Mouse (Mus musculus) liver, embryonic 11.5 days (tissue): Measurements from ENCODE around the gene Mctp1. TPM values are rescaled to one million over a fixed set of nuclear protein-coding genes. Genes with fewer than 3 reads are reported as not detected.

Experiments used
- ATAC-seq: fragments of 200-750 bp; cut with Nextera tagmentation; replicated peaks from 2 replicates; pipeline ENCODE4 v1.8.0; 2017; ENCODE audit warnings: moderate number of reproducible peaks, mild to moderate bottlenecking, moderate TSS enrichment, moderate library complexity; ENCODE audit not compliant: low FRiP score
- DNase-seq: peaks from one replicate; pipeline ENCODE4 v3.0.0-alpha.2; 2017; ENCODE audit warnings: low spot score
- H3K27ac ChIP-seq: fragments of 300-500 bp; sonication (generic); 2 replicates; pipeline ENCODE4 v1.5.1; 2014; ENCODE audit warnings: mild to moderate bottlenecking, low read depth, low read length, control low read depth
- H3K27me3 ChIP-seq: fragments of 300-500 bp; sonication (generic); replicated peaks from 2 replicates; pipeline ENCODE4 v1.6.1; 2014; ENCODE audit warnings: low read length, mixed read lengths; ENCODE audit not compliant: control insufficient read depth, insufficient read depth
- H3K36me3 ChIP-seq: fragments of 300-500 bp; sonication (generic); 2 replicates; pipeline ENCODE4 v1.6.1; 2014; ENCODE audit warnings: mild to moderate bottlenecking, low read length, moderate library complexity, mixed read lengths; ENCODE audit not compliant: control insufficient read depth, insufficient read depth
- H3K4me1 ChIP-seq: fragments of 300-500 bp; sonication (generic); replicated peaks from 2 replicates; pipeline ENCODE4 v1.6.1; 2014; ENCODE audit warnings: low read length, mixed read lengths; ENCODE audit not compliant: control insufficient read depth, insufficient read depth
- H3K4me2 ChIP-seq: fragments of 300-500 bp; sonication (generic); 2 replicates; pipeline ENCODE4 v1.6.1; 2014; ENCODE audit warnings: mild to moderate bottlenecking, control low read depth, moderate library complexity
- H3K4me3 ChIP-seq: fragments of 300-500 bp; sonication (generic); 2 replicates; pipeline ENCODE4 v1.5.1; 2014; ENCODE audit warnings: low read depth, low read length, control low read depth
- H3K9ac ChIP-seq: fragments of 300-500 bp; sonication (generic); 2 replicates; pipeline ENCODE4 v1.6.1; 2014; ENCODE audit warnings: low read depth, low read length, control low read depth
- H3K9me3 ChIP-seq: fragments of 300-500 bp; sonication (generic); 2 replicates; pipeline ENCODE4 v1.6.1; 2016; ENCODE audit warnings: low read length, inconsistent platforms, mixed read lengths; ENCODE audit not compliant: control insufficient read depth
- WGBS: fragments of 180-500 bp; shearing (Covaris S2); extraction: QIAGEN DNeasy Blood & Tissue Kit; methylation state at CpG from one replicate; pipeline ENCODE4 v1.1.7; 2014; 5-methylcytosine and 5-hydroxymethylcytosine counted together
- polyA plus RNA-seq: library from polyadenylated mRNA; unstranded; fragments of >200 nt; fragmentation: Nextera tagmentation; extraction: Ambion mirVana; gene quantifications from 2 replicates; pipeline ENCODE4 v1.2.1, GENCODE M21; 2014

Mctp1 gene
- polyA plus RNA-seq, 1 experiment from 2014 or later = 0.89 TPM

DNA sequence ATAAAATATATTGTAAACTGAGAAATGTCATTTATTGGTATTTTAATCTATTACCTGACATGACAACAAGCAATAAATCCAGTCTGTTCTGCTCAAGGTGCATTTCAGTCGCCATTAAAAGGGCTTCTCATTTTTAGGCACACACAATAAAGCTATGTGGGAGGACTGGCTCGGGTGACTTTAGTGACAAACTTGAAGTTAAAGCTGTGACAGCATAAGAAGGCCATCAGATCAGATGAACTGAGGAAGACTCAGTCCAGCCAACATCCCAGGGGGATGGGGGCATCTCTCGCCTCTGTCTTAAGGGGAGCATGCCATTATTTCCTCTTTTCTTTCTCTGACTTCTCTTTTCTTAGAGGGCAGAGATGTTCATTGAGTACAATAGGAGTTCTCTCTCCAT is 453.7 kb downstream of the Mctp1 start:
- ATAC-seq = no peak

DNA sequence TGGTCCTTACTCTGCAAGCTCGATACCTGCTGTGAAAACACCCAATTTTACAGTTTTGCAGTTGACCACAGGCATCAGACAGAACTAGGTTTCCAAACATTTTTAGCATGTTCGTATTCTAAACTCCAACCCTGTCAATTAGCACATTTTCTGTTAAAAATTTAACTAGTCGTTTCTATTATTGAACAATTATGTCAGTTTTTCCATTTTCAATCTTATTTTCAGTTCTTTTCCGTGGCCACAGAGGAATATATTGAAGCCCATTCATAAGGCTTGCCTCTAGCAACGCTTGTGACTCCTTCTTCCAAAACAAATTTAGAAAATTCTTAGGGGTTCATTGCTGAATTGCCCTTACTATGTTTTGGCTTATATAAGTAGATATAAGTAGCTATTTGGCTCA is 456.4 kb downstream of the Mctp1 start:
- Histone ChIP-seq H3K27me3 (no peaks in the 10 kb centered on the region), H3K4me1 (no peaks in the 10 kb centered on the region), H3K27ac (no peak overlapping the region), H3K9me3 (no peaks in the 10 kb centered on the region), H3K4me3 (no peak overlapping the region), H3K4me2 (no peak overlapping the region), H3K36me3 (no peaks in the 10 kb centered on the region), H3K9ac (no peak overlapping the region)
- DNase-seq (no peak), ATAC-seq (no peak)
- 67% methylated on average over 5 of the region's 5 CpGs for WGBS

More for the DNA sequence above, 453.7 kb downstream of the Mctp1 start:
- H3K4me2 ChIP-seq = no peak overlapping the region
- H3K4me3 ChIP-seq = no peak overlapping the region
- no peak overlapping the region for H3K27ac ChIP-seq
- no peaks in the 10 kb centered on the region for H3K4me1 ChIP-seq
- WGBS = 65% methylated on average over 3 of the region's 3 CpGs
- H3K36me3 ChIP-seq = no peaks in the 10 kb centered on the region
- no peak for DNase-seq
- H3K9ac ChIP-seq = no peak overlapping the region
- no peaks in the 10 kb centered on the region for H3K9me3 ChIP-seq
- H3K27me3 ChIP-seq = no peaks in the 10 kb centered on the region

DNA sequence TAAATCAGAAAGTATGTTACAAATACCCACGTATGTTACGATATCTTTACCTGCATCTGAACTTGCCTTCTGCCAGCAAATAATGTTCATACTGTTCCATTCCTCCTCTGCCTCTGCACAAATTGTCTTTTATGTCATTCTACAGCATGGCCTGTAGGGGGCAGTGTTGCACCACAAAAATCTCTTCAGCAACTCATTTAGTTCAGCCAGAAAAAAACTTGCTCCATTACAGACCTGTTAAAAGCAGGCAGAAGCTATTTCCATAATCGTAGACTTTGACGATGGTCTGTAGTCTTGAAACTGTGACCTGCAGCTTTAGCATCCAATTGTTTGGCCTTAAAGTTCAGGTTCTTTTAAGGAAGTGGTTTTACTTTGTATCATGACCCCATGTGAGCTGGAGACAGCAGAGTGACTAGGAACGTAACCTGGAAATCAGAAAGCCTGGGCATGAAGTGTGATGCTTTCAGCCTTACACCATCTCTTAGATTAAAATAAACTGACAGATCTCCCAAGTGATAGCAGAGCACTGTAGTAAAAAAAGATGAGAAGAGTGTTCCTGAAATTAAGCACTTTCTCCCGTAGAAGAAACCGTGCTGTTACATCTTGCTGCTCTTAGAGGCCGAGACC is 460.4 kb downstream of the Mctp1 start:
- Histone ChIP-seq H3K4me1 (no peaks in the 10 kb centered on the region), H3K4me2 (no peak overlapping the region), H3K4me3 (no peak overlapping the region), H3K27me3 (no peaks in the 10 kb centered on the region), H3K27ac (no peak overlapping the region), H3K36me3 (no peaks in the 10 kb centered on the region), H3K9ac (no peak overlapping the region), H3K9me3 (no peaks in the 10 kb centered on the region)
- ATAC-seq (no peak), DNase-seq (peak; percentile 36)
- 52% methylated on average over 8 of the region's 8 CpGs for WGBS

DNA sequence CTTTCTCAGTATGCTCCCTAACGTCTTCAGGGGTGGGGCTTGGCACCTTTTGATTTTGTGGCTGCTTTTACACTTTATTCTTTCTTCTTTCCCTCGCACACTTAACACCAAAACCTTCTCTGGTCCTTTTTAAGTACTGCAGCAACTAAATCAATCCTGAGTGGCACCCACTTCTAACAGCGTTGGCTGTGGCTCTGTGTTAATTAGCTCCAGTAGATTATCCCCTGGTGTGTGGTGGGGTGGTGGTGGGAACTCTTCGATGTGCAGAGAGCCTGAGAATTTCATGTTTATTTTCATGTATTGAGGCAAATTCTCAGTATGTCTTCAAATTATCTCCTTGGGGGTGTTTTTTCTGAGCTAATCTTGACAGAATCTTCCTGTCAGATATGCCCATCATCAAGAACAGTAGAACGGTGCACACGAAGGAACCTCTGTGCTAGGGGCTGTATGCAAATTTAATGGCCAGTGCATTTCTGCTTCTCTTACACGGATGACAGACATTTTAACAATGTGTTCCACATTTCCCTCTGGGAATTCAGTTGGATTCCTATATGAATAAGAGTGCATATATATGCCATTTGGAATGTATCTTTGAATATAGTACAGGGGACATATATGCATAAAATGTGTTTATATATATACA is 466.2 kb downstream of the Mctp1 start:
- DNase-seq (no peak), ATAC-seq (no peak)
- H3K4me3 ChIP-seq = no peak overlapping the region
- H3K4me1 ChIP-seq = no peaks in the 10 kb centered on the region
- no peak overlapping the region for H3K27ac ChIP-seq
- no peaks in the 10 kb centered on the region for H3K27me3 ChIP-seq
- H3K9ac ChIP-seq = no peak overlapping the region
- H3K9me3 ChIP-seq = no peaks in the 10 kb centered on the region
- H3K36me3 ChIP-seq = no peaks in the 10 kb centered on the region
- no peak overlapping the region for H3K4me2 ChIP-seq
- 49% methylated on average over 7 of the region's 7 CpGs for WGBS

DNA sequence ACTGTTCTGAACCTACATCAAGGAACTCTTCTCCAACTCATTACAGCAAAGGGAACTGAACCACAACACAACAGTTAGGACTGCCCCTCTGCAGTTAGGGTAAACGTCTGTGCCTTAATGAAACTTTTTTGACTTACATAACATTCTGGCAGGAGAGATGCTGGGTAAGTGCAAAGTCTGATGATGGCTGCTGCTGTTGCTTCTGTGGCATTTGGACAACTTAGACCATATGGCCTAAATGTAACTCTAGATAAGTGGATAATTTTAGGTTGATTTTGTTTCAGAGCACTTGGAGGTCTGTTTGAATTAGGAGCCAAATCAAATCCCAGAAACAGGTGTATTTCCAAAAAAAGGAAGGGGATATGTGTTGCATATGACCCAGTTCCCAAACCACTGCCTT is 470.0 kb downstream of the Mctp1 start:
- 53% methylated on average over 1 of the region's 1 CpGs for WGBS
- H3K9ac ChIP-seq = no peak overlapping the region
- no peak overlapping the region for H3K27ac ChIP-seq
- no peaks in the 10 kb centered on the region for H3K9me3 ChIP-seq
- H3K27me3 ChIP-seq = no peaks in the 10 kb centered on the region
- no peaks in the 10 kb centered on the region; the same call in 1 of the 2 replicates for H3K4me1 ChIP-seq
- ATAC-seq (no peak), DNase-seq (no peak)
- H3K4me3 ChIP-seq = no peak overlapping the region
- no peak overlapping the region for H3K4me2 ChIP-seq
- no peaks in the 10 kb centered on the region for H3K36me3 ChIP-seq

DNA sequence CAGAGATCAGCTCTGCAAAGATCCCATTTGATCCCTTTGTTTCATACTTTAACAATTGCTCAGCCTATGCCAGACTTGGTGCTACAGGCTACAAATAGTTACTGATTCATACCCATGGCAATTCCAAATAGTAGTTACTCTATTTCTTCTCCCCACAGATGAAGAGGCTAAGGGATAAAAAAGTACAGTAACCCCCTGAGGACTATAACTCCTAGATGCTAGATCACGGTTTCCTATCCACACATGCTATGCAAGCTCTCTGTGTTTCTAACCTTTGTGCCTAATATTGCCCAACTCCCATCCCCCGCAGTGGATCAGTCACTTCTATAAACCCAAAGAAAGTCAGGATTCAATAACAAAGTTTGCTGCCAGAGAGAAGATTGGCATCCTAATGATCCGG is 470.7 kb downstream of the Mctp1 start:
- no peak for ATAC-seq
- WGBS = 86% methylated on average over 3 of the region's 3 CpGs

DNA sequence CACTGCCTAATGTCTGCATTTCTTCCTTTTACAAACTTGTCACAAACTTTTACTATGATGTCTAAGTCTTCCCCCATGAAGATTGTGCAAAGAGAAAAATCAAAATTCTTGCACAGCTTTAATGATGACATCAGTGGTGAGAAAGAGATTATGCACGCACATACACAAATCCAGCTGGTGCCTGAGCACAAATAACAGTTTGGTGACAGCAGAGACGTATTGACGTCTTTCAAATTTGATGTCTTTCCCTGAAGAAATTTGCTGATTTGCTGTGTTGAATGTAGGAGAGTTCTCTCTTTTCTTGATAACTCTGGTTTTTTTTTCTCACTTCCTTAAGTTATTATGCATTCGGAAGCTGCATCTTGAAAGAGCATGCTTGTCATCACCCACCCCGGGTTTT is 472.7 kb downstream of the Mctp1 start:
- 71% methylated on average over 5 of the region's 5 CpGs for whole genome bisulfite sequencing
- no peak for ATAC-seq
- H3K4me1 ChIP-seq = no peaks in the 10 kb centered on the region; the same call in 1 of the 2 replicates

More for the DNA sequence above, 470.7 kb downstream of the Mctp1 start:
- Histone ChIP-seq H3K4me3 (no peak overlapping the region), H3K27ac (no peak overlapping the region), H3K4me2 (no peak overlapping the region), H3K9me3 (no peaks in the 10 kb centered on the region), H3K4me1 (no peaks in the 10 kb centered on the region; the same call in 1 of the 2 replicates), H3K27me3 (no peaks in the 10 kb centered on the region), H3K36me3 (no peaks in the 10 kb centered on the region), H3K9ac (no peak overlapping the region)
- no peak for DNase-seq

DNA sequence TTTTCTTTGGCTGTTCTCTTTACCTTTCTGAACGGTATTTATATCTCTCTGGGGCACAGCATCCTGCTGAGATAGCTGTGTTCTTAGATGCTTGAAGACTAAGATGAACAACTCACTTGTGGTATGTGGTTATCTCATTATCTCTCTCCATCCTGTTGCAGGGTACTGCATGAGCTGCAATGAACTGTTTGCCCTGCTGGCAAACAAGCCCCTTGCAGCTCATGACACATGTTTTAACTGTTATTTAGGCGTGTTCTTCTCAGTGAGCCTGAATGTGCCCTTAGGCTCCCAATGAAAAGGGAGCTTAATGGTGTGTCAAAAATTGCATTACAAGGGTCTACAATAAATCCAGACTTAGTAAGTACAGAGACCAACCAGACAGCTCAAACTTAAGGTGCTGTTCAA is 473.7 kb downstream of the Mctp1 start:
- Histone ChIP-seq H3K9ac (no peak overlapping the region), H3K4me3 (no peak overlapping the region), H3K27ac (no peak overlapping the region), H3K4me2 (no peak overlapping the region), H3K36me3 (no peaks in the 10 kb centered on the region), H3K9me3 (no peaks in the 10 kb centered on the region), H3K4me1 (no peaks in the 10 kb centered on the region; the same call in 1 of the 2 replicates), H3K27me3 (no peaks in the 10 kb centered on the region)
- DNase-seq (no peak), ATAC-seq (peak; percentile 39)
- WGBS = 28% methylated on average over 2 of the region's 2 CpGs

More for the DNA sequence above, 472.7 kb downstream of the Mctp1 start:
- Histone ChIP-seq H3K9me3 (no peaks in the 10 kb centered on the region), H3K4me3 (no peak overlapping the region), H3K36me3 (no peaks in the 10 kb centered on the region), H3K9ac (no peak overlapping the region), H3K27me3 (no peaks in the 10 kb centered on the region), H3K27ac (no peak overlapping the region), H3K4me2 (no peak overlapping the region)
- DNase-seq = no peak

DNA sequence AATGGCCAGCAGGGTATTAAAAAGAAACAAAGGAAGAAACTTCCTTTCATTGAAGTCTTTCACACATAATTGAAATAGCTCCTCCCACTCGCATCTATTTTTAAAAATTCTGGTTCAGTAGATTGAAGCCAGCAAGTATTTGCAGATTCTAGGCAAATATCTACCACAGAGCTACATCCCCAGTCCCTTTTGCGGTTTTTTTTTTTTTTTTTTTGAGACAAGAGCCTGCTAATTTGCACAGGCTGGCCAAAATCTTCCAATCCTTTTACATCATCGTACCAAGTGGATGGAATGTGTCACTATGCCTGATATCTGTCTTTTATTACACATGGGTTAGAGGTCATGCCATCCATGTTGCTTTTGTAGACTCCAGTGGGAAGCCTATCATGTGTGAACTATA is 486.0 kb downstream of the Mctp1 start:
- H3K4me2 ChIP-seq = no peak overlapping the region
- no peak overlapping the region for H3K4me3 ChIP-seq
- ATAC-seq (no peak), DNase-seq (no peak)
- no peaks in the 10 kb centered on the region for H3K4me1 ChIP-seq
- no peaks in the 10 kb centered on the region for H3K27me3 ChIP-seq
- WGBS = 73% methylated on average over 3 of the region's 3 CpGs
- H3K27ac ChIP-seq = no peak overlapping the region
- H3K9ac ChIP-seq = no peak overlapping the region
- no peaks in the 10 kb centered on the region for H3K36me3 ChIP-seq
- no peaks in the 10 kb centered on the region for H3K9me3 ChIP-seq
